Mouse (Mus musculus) limb, embryonic 14.5 days (tissue): Measurements from ENCODE around the gene A3galt2. TPM values are rescaled to one million over a fixed set of nuclear protein-coding genes. Genes with fewer than 3 reads are reported as not detected.

Experiments
- ATAC-seq: fragments of 200-750 bp; cut with Nextera tagmentation; 2 replicates; pipeline ENCODE4 v1.8.0; 2017; ENCODE audit warnings: low read depth, moderate number of reproducible peaks, moderate TSS enrichment; ENCODE audit not compliant: low FRiP score
- DNase-seq: peaks from one replicate; pipeline ENCODE4 v3.0.0-alpha.2; 2015; ENCODE audit warnings: low spot score
- H3K27ac ChIP-seq: fragments of 300-500 bp; sonication (generic); replicated peaks from 2 replicates; pipeline ENCODE4 v1.5.1; 2014; ENCODE audit warnings: low read depth, mild to moderate bottlenecking, low read length, moderate library complexity, mixed read lengths
- H3K27me3 ChIP-seq: fragments of 300-500 bp; sonication (generic); 2 replicates; pipeline ENCODE4 v1.6.1; 2014; ENCODE audit warnings: low read length, mixed read lengths; ENCODE audit not compliant: control insufficient read depth, insufficient read depth
- H3K36me3 ChIP-seq: fragments of 300-500 bp; sonication (generic); 2 replicates; pipeline ENCODE4 v1.6.1; 2014; ENCODE audit warnings: mild to moderate bottlenecking, low read length, moderate library complexity, mixed read lengths; ENCODE audit not compliant: control insufficient read depth, insufficient read depth
- H3K4me1 ChIP-seq: fragments of 300-500 bp; sonication (generic); 2 replicates; pipeline ENCODE4 v1.6.1; 2014; ENCODE audit warnings: antibody characterized with exemption, low read length, mixed read lengths; ENCODE audit not compliant: control insufficient read depth, insufficient read depth
- H3K4me2 ChIP-seq: fragments of 300-500 bp; sonication (generic); replicated peaks from 2 replicates; pipeline ENCODE4 v1.6.1; 2014; ENCODE audit warnings: low read depth, mild to moderate bottlenecking, low read length, moderate library complexity; ENCODE audit not compliant: severe bottlenecking
- H3K4me3 ChIP-seq: fragments of 300-500 bp; sonication (generic); replicated peaks from 2 replicates; pipeline ENCODE4 v1.5.1; 2014; ENCODE audit warnings: low read length
- H3K9ac ChIP-seq: fragments of 300-500 bp; sonication (generic); 2 replicates; pipeline ENCODE4 v1.6.1; 2014; ENCODE audit warnings: mild to moderate bottlenecking, low read depth, low read length, moderate library complexity; ENCODE audit not compliant: severe bottlenecking
- H3K9me3 ChIP-seq: fragments of 300-500 bp; sonication (generic); 2 replicates; pipeline ENCODE4 v1.6.1; 2016; ENCODE audit warnings: low read length; ENCODE audit not compliant: control insufficient read depth
- POLR2A ChIP-seq: fragments of 200-500 bp; IDR thresholded peaks from 2 replicates; pipeline ENCODE4 v1.8.0; 2012; ENCODE audit warnings: inconsistent platforms, mild to moderate bottlenecking, moderate library complexity, borderline replicate concordance; ENCODE audit not compliant: insufficient read depth, insufficient read length; ENCODE audit errors: extremely low read depth
- WGBS: fragments of 180-500 bp; shearing (Covaris S2); extraction: QIAGEN DNeasy Blood & Tissue Kit; methylation state at CpG from one replicate; pipeline ENCODE4 v1.1.7; 2014; 5-methylcytosine and 5-hydroxymethylcytosine counted together
- polyA plus RNA-seq, 2 experiments: library from polyadenylated mRNA; depleted of rRNA in 1 of 2; stranded (reverse) in 1 of 2; unstranded in 1 of 2; fragments of >200 nt; fragmentation: Nextera tagmentation in 1 of 2; extraction: Ambion mirVana in 1 of 2; gene quantifications; 2 replicates each; pipeline versions ENCODE4 v1.2.1 to v1.2.3; 2012 to 2014

Gene A3galt2
- polyA plus RNA-seq, 2 experiments = 0.15 to 1.7 TPM

DNA sequence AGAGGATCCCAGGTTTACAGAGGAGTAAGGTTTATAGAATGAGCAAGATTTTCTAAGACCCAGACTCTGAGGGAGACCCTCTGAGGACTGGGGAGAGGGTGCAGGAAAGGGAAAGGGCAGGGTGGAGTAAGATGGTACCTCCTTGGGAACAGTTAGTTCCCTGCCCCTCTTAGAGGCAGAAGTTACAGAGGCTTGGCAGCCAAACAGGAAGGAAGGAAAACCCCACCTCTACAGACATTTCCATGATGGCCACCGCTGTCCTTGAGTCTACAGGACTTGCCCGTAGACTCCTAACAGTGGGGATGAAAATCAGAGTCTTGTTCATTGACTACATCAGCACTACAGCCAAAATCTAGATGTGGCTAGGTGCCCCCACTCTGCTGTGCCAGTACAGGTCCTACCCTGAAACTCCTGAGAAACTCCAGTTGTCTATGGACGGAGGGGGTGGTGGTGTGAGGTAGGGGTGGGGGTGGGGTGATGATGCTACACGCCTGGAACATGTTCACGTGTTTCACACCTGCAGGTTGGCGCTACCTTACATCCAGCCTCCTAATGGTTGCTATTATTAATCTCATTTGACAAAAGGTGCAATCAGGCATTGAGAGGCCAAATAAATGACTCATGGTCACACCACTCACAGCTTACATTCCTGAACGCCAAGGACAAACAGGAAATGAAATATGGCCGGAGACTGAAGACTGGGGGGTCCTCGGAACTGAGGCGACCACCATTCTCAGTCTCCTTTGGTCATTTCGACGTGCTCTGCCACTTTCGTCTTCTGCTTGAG is 14.6 kb downstream of the A3galt2 start:
- ATAC-seq = no peak
- H3K4me1 ChIP-seq = no peaks in the 10 kb centered on the region
- no peak overlapping the region for H3K4me3 ChIP-seq
- H3K4me2 ChIP-seq = no peak overlapping the region
- H3K27ac ChIP-seq = no peak overlapping the region
- H3K9ac ChIP-seq = no peak overlapping the region
- H3K9me3 ChIP-seq = no peaks in the 10 kb centered on the region
- TF ChIP-seq POLR2A = no peak
- H3K27me3 ChIP-seq = no peaks in the 10 kb centered on the region
- 82% methylated on average over 13 of the region's 13 CpGs for WGBS
- H3K36me3 ChIP-seq = peaks cover 28% of the 10 kb centered on the region
- DNase-seq = no peak

DNA sequence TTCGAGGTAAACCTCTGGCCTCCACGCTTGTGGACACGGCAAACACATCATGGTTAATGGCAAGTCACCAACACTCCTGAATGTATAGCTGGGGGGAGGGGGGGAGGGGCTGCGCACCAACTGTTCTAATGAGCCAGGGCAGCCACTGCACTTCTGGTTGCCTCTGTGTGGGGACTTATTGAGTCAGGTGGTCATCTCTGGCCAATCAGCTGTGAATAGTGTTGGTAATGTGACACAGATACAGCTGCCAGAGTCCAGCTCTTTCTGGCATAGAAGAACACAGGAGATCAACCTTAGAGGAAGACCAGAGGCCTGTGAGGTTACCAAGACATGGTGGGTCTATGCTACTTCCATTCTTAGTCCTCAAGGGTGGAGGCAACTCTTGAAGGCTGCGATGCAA is 15.5 kb downstream of the A3galt2 start:
- TF ChIP-seq POLR2A = no peak
- peak; percentile 26 for DNase-seq

DNA sequence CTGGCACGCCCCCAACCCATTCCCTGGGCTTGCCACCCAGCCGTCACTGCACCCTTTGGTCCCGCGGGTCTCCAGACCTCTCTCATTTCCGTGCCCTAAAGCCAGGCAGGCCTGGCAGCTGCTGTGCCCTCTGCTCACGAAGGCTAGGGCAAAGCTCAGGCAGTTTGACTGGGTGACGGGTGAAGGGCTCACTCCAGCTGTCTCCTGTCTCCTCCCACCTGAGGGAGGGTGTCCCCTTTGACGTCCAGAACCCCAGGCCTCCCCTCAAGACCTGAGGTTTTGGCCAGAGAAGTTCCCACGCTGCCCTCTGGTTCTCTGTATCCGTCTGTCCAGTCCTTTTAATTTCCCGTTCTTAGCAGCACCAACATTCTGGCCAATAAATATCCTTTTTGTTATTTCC is 18.7 kb downstream of the A3galt2 start:
- H3K4me3 ChIP-seq = no peak overlapping the region
- no peak for TF ChIP-seq POLR2A
- DNase-seq (no peak), ATAC-seq (no peak)
- H3K9ac ChIP-seq = no peak overlapping the region
- H3K27ac ChIP-seq = no peak overlapping the region
- no peaks in the 10 kb centered on the region for H3K9me3 ChIP-seq
- H3K36me3 ChIP-seq = peaks cover 68% of the 10 kb centered on the region
- H3K27me3 ChIP-seq = no peaks in the 10 kb centered on the region
- no peaks in the 10 kb centered on the region for H3K4me1 ChIP-seq
- WGBS = 89% methylated on average over 11 of the region's 11 CpGs
- no peak overlapping the region for H3K4me2 ChIP-seq

More for the DNA sequence above, 15.5 kb downstream of the A3galt2 start:
- Histone ChIP-seq H3K9me3 (no peaks in the 10 kb centered on the region), H3K27me3 (no peaks in the 10 kb centered on the region), H3K36me3 (peaks cover 37% of the 10 kb centered on the region), H3K27ac (no peak overlapping the region), H3K4me1 (no peaks in the 10 kb centered on the region), H3K4me2 (no peak overlapping the region), H3K4me3 (no peak overlapping the region), H3K9ac (no peak overlapping the region)
- 60% methylated on average over 5 of the region's 5 CpGs for WGBS
- peak; percentile 35; the same call in 1 of the 2 replicates for ATAC-seq

DNA sequence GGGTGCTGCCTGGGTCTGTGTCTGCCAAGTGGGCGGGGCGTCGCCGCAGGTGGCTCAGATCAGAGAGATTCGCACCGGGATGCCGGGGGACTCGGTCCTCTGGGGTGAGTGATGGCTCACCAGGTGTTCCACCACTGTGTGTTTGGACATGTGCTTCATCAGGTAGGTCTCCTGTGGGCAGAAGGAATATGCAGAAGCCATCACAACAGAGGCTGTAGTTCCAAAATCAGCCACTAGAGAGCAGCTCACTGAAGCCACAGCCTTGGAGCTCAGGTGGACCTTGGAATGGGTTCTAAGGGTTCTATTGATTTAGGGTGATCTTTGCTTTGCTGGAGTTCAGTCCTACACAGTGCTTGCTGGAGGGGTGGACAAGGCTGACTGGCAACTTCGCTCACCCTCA is 19.3 kb downstream of the A3galt2 start:
- WGBS = 83% methylated on average over 9 of the region's 9 CpGs

GRCm38 (mm10) chr4:128776568-128777289 is 21.6 kb downstream of the A3galt2 start:
- no peak overlapping the region for H3K4me3 ChIP-seq
- no peak for TF ChIP-seq POLR2A
- H3K4me1 ChIP-seq = no peaks in the 10 kb centered on the region
- H3K9me3 ChIP-seq = no peaks in the 10 kb centered on the region
- DNase-seq (peak; percentile 74), ATAC-seq (0 out of 2 replicates have a peak, but pooled peaks have one; percentile 35)
- H3K9ac ChIP-seq = no peak overlapping the region
- H3K4me2 ChIP-seq = no peak overlapping the region
- H3K27me3 ChIP-seq = no peaks in the 10 kb centered on the region
- no peak overlapping the region for H3K27ac ChIP-seq
- peaks cover 98% of the 10 kb centered on the region for H3K36me3 ChIP-seq
- 45% methylated on average over 20 of the region's 20 CpGs for WGBS

More for the DNA sequence above, 19.3 kb downstream of the A3galt2 start:
- no peak overlapping the region for H3K4me2 ChIP-seq
- no peak overlapping the region for H3K4me3 ChIP-seq
- no peaks in the 10 kb centered on the region for H3K9me3 ChIP-seq
- peaks cover 75% of the 10 kb centered on the region for H3K36me3 ChIP-seq
- DNase-seq = no peak
- H3K27me3 ChIP-seq = no peaks in the 10 kb centered on the region
- no peak overlapping the region for H3K27ac ChIP-seq
- no peak for ATAC-seq
- H3K9ac ChIP-seq = no peak overlapping the region
- H3K4me1 ChIP-seq = no peaks in the 10 kb centered on the region
- TF ChIP-seq POLR2A = no peak
